Mouse (Mus musculus) bone marrow, adult 2 months (tissue): Measurements from ENCODE around the gene Ier3.

Experiments used
- CTCF ChIP-seq: fragments of 200-500 bp; IDR thresholded peaks from 2 replicates; pipeline ENCODE4 v1.5.1; 2011; ENCODE audit warnings: low read length, control low read depth; ENCODE audit not compliant: control insufficient read depth, insufficient read depth
- POLR2A ChIP-seq: fragments of 200-500 bp; IDR thresholded peaks from 2 replicates; pipeline ENCODE4 v1.6.1; 2011; ENCODE audit warnings: low read depth, mild to moderate bottlenecking, control low read depth, low read length, borderline replicate concordance; ENCODE audit not compliant: control insufficient read depth

DNA sequence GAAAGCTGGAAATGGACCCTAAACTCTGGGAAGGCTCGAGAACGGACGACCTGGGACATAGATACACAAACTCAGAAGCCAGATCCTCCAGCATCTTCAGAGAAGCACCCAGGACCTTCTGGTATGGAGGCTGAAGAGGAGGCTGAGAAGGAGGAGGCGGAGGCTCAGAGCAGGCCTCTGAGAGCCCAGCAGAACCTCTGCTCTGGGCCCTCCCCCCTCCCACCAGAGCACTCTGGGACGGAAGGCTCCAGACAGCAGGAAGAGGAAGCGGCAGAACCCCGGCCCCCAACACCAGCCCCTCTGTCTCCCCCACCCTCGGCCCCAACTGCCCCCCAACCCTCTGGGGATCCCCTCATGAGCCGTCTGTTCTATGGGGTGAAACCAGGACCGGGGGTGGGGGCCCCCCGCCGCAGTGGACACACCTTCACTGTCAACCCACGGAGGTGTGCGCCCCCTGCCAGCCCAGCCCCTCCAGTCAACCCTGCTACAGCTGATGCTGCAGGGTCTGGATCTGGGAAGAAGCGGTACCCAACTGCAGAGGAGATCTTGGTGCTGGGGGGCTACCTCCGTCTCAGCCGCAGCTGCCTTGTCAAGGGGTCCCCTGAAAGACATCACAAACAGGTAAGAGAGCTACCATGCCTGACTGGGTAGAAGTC, 46.8 kb downstream of the Ier3 start:
- TF ChIP-seq CTCF (no peak), POLR2A (peak; percentile 33; the same call in 1 of the 2 replicates)
